Mouse (Mus musculus): ENCODE measurements at regions not wholly inside any gene's neighbourhood (a gene's known extent, or its start where the extent isn't known, plus 50 kb on each side); places are given as distances from the start of the nearest gene placed in this dataset.

DNA sequence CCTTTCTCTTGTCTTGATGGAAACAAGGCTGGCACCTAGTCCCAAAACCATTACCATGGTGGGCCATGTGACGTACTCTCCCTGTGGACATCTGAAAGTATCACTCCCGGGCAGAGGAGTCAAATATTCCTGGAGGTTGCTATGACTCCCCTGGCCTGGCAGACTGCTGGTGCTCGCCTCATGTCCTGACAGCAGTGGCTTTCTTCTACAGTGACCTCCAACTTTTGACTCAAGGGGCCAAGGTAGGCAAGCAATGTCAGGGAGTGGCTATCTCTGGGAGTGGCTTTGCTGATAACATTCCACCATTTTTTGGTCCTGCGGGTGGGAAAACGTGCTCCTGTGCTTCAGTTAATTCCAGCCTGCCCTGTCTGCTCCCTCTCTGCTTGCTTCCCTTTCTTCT lies 54.7 kb upstream of the Ptgfrn start:
- TF ChIP-seq CTCF (IDR thresholded peaks at IDR 0.05; ENCODE audit: borderline replicate concordance, insufficient read depth, low read length) = no peak
- no peak for TF ChIP-seq POLR2A (IDR thresholded peaks at IDR 0.05; ENCODE audit: low read depth, low read length)
